Mouse (Mus musculus): ENCODE results near the gene Itpr2.

- no peak for TF ChIP-seq CTCF (IDR thresholded peaks at IDR 0.05; ENCODE audit: low read depth, low read length)
- no peak for TF ChIP-seq POLR2A (IDR thresholded peaks at IDR 0.05; ENCODE audit: insufficient read depth, low read length)
- no peak for TF ChIP-seq EP300 (IDR thresholded peaks at IDR 0.05; ENCODE audit: insufficient read depth, low read depth, low read length)
Measured at GRCm38 (mm10) chr6:146511511-146511910, 9.5 kb upstream of the Itpr2 start.
